Mouse (Mus musculus) olfactory bulb, adult 2 months (tissue): ENCODE measurements around the gene Gm49321.

Source experiments
- CTCF ChIP-seq: fragments of 200-500 bp; IDR thresholded peaks from 2 replicates; pipeline ENCODE4 v1.5.1; 2012; ENCODE audit warnings: low read depth, mild to moderate bottlenecking, low read length, moderate library complexity; ENCODE audit not compliant: insufficient read depth
- POLR2A ChIP-seq: fragments of 200-500 bp; IDR thresholded peaks from 2 replicates; pipeline ENCODE4 v1.6.1; 2012; ENCODE audit warnings: mild to moderate bottlenecking, low read depth, low read length, moderate library complexity; ENCODE audit not compliant: insufficient read depth

- TF ChIP-seq CTCF (no peak), POLR2A (no peak)
These were observed 41.0 kb upstream of the Gm49321 start for GRCm38 (mm10) chr12:73896471-73896870.
